Mouse (Mus musculus) lung, adult 10 weeks (tissue): ENCODE data around the gene Olfr123. TPM values are rescaled to one million over a fixed set of nuclear protein-coding genes. Genes with fewer than 3 reads are reported as not detected.

Source experiments
- polyA plus RNA-seq: library from polyadenylated mRNA; stranded (reverse); fragments of 350-450 nt; fragmentation: Illumina TruSeq; extraction: RNeasy Lipid Tissue Mini Kit (QIAGEN cat#74804); gene quantifications from one replicate; pipeline ENCODE4 v1.2.3, GENCODE M21; 2014; ENCODE audit warnings: low read depth, low replicate concordance; ENCODE audit not compliant: insufficient read depth

Olfr123 gene
- not detected for polyA plus RNA-seq

GRCm38 (mm10) chr17:37793229-37793628 lies at the start of gene Olfr123:
Gene Olfr123 (plus strand): TSS chr17:37793529.

DNA sequence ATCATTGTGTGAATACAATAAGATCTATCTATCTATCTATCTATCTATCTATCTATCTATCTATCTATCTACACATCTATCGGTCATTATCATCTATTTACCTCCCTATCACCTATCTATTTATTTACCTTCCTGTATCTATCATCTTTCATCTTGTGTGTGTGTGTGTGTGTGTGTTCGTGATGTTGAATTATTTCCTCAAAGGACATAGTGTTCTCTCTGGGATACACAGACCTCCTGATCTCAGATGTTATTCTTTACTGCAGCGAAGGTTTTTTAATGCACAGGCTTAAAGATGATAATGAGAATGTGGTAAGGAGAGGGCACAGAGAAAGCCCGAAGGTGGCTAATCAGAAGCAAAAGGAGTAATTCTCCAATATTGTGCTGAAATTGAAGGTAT lies 25.0 kb upstream of the Olfr123 start, which contains the start of gene Olfr122:
Olfr122 (plus strand) TSS at position 301 of the 400 bp plus-strand sequence.

DNA sequence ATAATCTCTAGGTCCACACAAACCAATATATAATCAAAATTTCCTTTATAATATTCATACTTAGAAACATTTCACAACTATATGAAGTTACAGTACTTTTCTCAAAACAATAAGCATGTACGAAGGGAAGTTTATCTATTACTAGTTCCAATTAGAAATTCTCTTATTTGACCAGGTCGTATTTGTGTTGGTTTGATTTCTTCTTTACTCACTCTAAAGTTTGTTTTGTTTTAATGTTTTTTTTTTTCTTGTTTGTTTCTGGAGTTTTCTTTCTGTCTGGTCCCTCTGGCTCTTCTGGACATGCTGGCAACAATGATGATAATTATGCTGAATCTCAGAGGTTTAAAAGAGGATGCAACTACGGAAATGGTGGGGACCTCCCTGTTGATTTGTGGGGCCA lies 6.3 kb downstream of the Olfr123 start, which contains the start of gene Olfr124:
Olfr124 (plus strand) TSS at position 301 of the 400 bp plus-strand sequence.

DNA sequence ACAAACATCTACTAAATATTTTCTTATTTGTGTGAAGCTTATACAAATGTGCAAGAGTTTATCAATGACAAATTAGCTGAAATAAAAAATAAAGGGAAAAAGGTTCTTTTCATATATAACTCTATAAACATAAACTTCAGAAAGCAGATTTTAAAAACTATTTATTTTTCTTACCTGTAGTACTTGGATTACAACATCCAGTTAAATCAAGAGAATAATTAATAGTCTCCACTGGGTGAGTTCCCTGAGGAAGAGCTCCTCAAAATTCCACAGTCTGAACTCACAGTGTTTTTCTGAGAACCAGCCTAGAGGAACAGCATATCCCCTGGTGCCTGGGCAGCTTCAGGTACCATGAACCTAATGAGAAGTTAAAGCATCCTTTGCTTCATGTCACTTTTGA lies 39.3 kb downstream of the Olfr123 start, which contains the start of gene Olfr125:
Olfr125 (plus strand) TSS at position 301 of the 400 bp plus-strand sequence.

GRCm38 (mm10) chr17:37847183-37847582 lies 53.9 kb downstream of the Olfr123 start, which contains the start of gene Olfr126:
Gene Olfr126 (plus strand): TSS chr17:37847483.

Other genes with a start within 250 kb of the Olfr123 start
- not detected for gene Olfr112, start 224.1 kb upstream of the Olfr123 start, polyA plus RNA-seq
- not detected for gene Olfr113, start 215.9 kb upstream of the Olfr123 start, polyA plus RNA-seq
- not detected for gene Olfr114, start 200.8 kb upstream of the Olfr123 start, polyA plus RNA-seq
- not detected for gene Olfr115, start 166.4 kb upstream of the Olfr123 start, polyA plus RNA-seq
- gene Olfr116, start 166.3 kb upstream of the Olfr123 start, polyA plus RNA-seq = not detected
- gene Olfr117, start 129.7 kb upstream of the Olfr123 start, polyA plus RNA-seq = not detected
- gene Olfr118, start 126.5 kb upstream of the Olfr123 start, polyA plus RNA-seq = not detected
- gene Olfr119, start 97.0 kb upstream of the Olfr123 start, polyA plus RNA-seq = not detected
- not detected for gene Olfr120, start 71.7 kb upstream of the Olfr123 start, polyA plus RNA-seq
- gene Olfr121, start 44.7 kb upstream of the Olfr123 start, polyA plus RNA-seq = not detected
- gene Olfr122, start 24.9 kb upstream of the Olfr123 start, polyA plus RNA-seq = not detected
- not detected for gene Olfr124, start 6.4 kb downstream of the Olfr123 start, polyA plus RNA-seq
- gene Olfr125, start 39.4 kb downstream of the Olfr123 start, polyA plus RNA-seq = not detected
- gene Olfr126, start 54.0 kb downstream of the Olfr123 start, polyA plus RNA-seq = not detected
- gene Olfr127, start 106.9 kb downstream of the Olfr123 start, polyA plus RNA-seq = not detected
- not detected for gene Olfr128, start 127.0 kb downstream of the Olfr123 start, polyA plus RNA-seq
- gene Olfr761, start 159.6 kb downstream of the Olfr123 start, polyA plus RNA-seq = not detected